Mouse (Mus musculus) heart, adult 2 months (tissue): ENCODE data around the gene Evi5. TPM values are rescaled to one million over a fixed set of nuclear protein-coding genes. Genes with fewer than 3 reads are reported as not detected.

Experiments
- DNase-seq, 2 experiments: peaks; one replicate each; pipeline ENCODE4 v3.0.0; 2021
- H3K27ac ChIP-seq: fragments of 200-600 bp; 2 replicates; pipeline ENCODE4 v1.8.1; 2022
- H3K27me3 ChIP-seq: fragments of 200-500 bp; 2 replicates; pipeline ENCODE4 v1.6.1; 2012; ENCODE audit warnings: mild to moderate bottlenecking, low read length, inconsistent platforms, mixed read lengths; ENCODE audit not compliant: control insufficient read depth, insufficient read depth
- H3K36me3 ChIP-seq: fragments of 200-500 bp; 2 replicates; pipeline ENCODE4 v1.6.1; 2012; ENCODE audit warnings: low read length, inconsistent platforms; ENCODE audit not compliant: control insufficient read depth, insufficient read depth
- H3K4me1 ChIP-seq: fragments of 200-500 bp; 2 replicates; pipeline ENCODE4 v1.6.1; 2011; ENCODE audit warnings: low read length; ENCODE audit not compliant: control insufficient read depth, insufficient read depth
- H3K4me3 ChIP-seq: fragments of 200-600 bp; 2 replicates; pipeline ENCODE4 v1.8.1; 2022
- H3K79me2 ChIP-seq: fragments of 200-500 bp; replicated peaks from 2 replicates; pipeline ENCODE4 v1.6.1; 2012; ENCODE audit warnings: mild to moderate bottlenecking, inconsistent platforms, low read length, moderate library complexity, mixed read lengths; ENCODE audit not compliant: control insufficient read depth, insufficient read depth
- H3K9ac ChIP-seq: fragments of 200-500 bp; 2 replicates; pipeline ENCODE4 v1.6.1; 2012; ENCODE audit warnings: low read depth, mild to moderate bottlenecking, control low read depth, inconsistent platforms, low read length, mixed read lengths
- CTCF ChIP-seq: fragments of 200-600 bp; IDR thresholded peaks from 2 replicates; pipeline ENCODE4 v1.8.1; 2022; ENCODE audit warnings: antibody characterized with exemption, mild to moderate bottlenecking, moderate library complexity
- EP300 ChIP-seq: fragments of 200-500 bp; IDR thresholded peaks from 2 replicates; pipeline ENCODE4 v1.6.1; 2011; ENCODE audit warnings: low read depth, low read length, control low read depth; ENCODE audit not compliant: insufficient read depth
- POLR2A ChIP-seq: fragments of 200-500 bp; IDR thresholded peaks from 2 replicates; pipeline ENCODE4 v1.6.1; 2011; ENCODE audit warnings: mild to moderate bottlenecking, low read depth, low read length, control low read depth; ENCODE audit not compliant: insufficient read depth
- WGBS: fragments of 180-500 bp; shearing (Covaris S2); methylation state at CpG from one replicate; pipeline ENCODE4 v1.1.7; 2018; 5-methylcytosine and 5-hydroxymethylcytosine counted together
- intact Hi-C: fragments of 180-260 bp; cut with DNase I; formaldehyde crosslinking; loops from one replicate; pipeline ENCODE4 v1.15.1; 2025
- polyA plus RNA-seq: library from polyadenylated mRNA; depleted of rRNA; stranded (reverse); fragments of >200 nt; gene quantifications from 2 replicates; pipeline ENCODE4 v1.2.3, GENCODE M21; 2012
- total RNA-seq, 2 experiments: library from RNA; stranded (reverse); gene quantifications; 2 replicates each; pipeline ENCODE4 v1.2.3; 2021

The Evi5 gene
- total and polyA plus RNA-seq, 3 experiments, result 7.4 to 21.7 (median 20.5) TPM

GRCm38 (mm10) chr5:107722661-107723532, 152.0 kb downstream of the Evi5 start:
- H3K27ac ChIP-seq, result no peak overlapping the region
- no peak for TF ChIP-seq CTCF
- no peak for TF ChIP-seq EP300
- no peak for TF ChIP-seq POLR2A
- no peaks in the 10 kb centered on the region for H3K36me3 ChIP-seq
- H3K4me1 ChIP-seq, result peaks cover 5% of the 10 kb centered on the region
- DNase-seq, result peak; percentile 26 to 44
- H3K9ac ChIP-seq, result no peak overlapping the region
- peak overlapping the region; percentile 13; the same call in 1 of the 2 replicates for H3K4me3 ChIP-seq
- intact Hi-C loops, result loop anchor here (10.0 kb wide), 1 partner anchor 1258 kb away; no protein-coding TSS in a partner anchor
- WGBS, result 4% methylated on average over 34 of the region's 34 CpGs
- H3K27me3 ChIP-seq, result peaks cover 53% of the 10 kb centered on the region
- H3K79me2 ChIP-seq, result no peaks in the 10 kb centered on the region

- peaks cover 5% of the 10 kb centered on the region for H3K4me1 ChIP-seq
- 6% methylated on average over 33 of the region's 33 CpGs for WGBS
- H3K27ac ChIP-seq, result no peak overlapping the region
- no peaks in the 10 kb centered on the region for H3K79me2 ChIP-seq
- no peak overlapping the region for H3K4me3 ChIP-seq
- peaks cover 50% of the 10 kb centered on the region for H3K27me3 ChIP-seq
- no peaks in the 10 kb centered on the region for H3K36me3 ChIP-seq
- DNase-seq, result no peak
- H3K9ac ChIP-seq, result no peak overlapping the region
- no peak for TF ChIP-seq POLR2A
- TF ChIP-seq CTCF, result no peak
- TF ChIP-seq EP300, result no peak
- intact Hi-C loops, result loop anchor here (10.0 kb wide), 1 partner anchor 1257 kb away; no protein-coding TSS in a partner anchor
These were observed 153.3 kb downstream of the Evi5 start for GRCm38 (mm10) chr5:107721638-107722011.

- Histone ChIP-seq H3K27ac (no peak overlapping the region), H3K79me2 (no peaks in the 10 kb centered on the region), H3K4me3 (no peak overlapping the region), H3K4me1 (peaks cover 5% of the 10 kb centered on the region), H3K9ac (no peak overlapping the region), H3K36me3 (no peaks in the 10 kb centered on the region), H3K27me3 (peaks cover 45% of the 10 kb centered on the region)
- 6% methylated on average over 58 of the region's 58 CpGs for WGBS
- DNase-seq, result no peak
- no peak for TF ChIP-seq CTCF
- TF ChIP-seq EP300, result no peak
- TF ChIP-seq POLR2A, result no peak
- intact Hi-C loops, result loop anchor here (10.0 kb wide), 1 partner anchor 1256 kb away; no protein-coding TSS in a partner anchor
These were observed 153.8 kb downstream of the Evi5 start for GRCm38 (mm10) chr5:107720991-107721637.

- Histone ChIP-seq H3K36me3 (no peaks in the 10 kb centered on the region), H3K4me3 (no peak overlapping the region), H3K27me3 (peaks cover 41% of the 10 kb centered on the region), H3K9ac (no peak overlapping the region), H3K79me2 (no peaks in the 10 kb centered on the region), H3K4me1 (peaks cover 5% of the 10 kb centered on the region), H3K27ac (no peak overlapping the region)
- no peak for DNase-seq
- 17% methylated on average over 5 of the region's 5 CpGs for WGBS
- intact Hi-C loops, result loop anchor here (10.0 kb wide), 1 partner anchor 1256 kb away; no protein-coding TSS in a partner anchor
- TF ChIP-seq CTCF (no peak), EP300 (no peak), POLR2A (no peak)
These were observed 154.4 kb downstream of the Evi5 start for GRCm38 (mm10) chr5:107720511-107720910.

- H3K27me3 ChIP-seq, result peaks cover 37% of the 10 kb centered on the region
- WGBS, result 33% methylated on average over 1 of the region's 1 CpGs
- H3K79me2 ChIP-seq, result no peaks in the 10 kb centered on the region
- TF ChIP-seq POLR2A, result no peak
- no peak for TF ChIP-seq CTCF
- no peak for TF ChIP-seq EP300
- no peak overlapping the region for H3K27ac ChIP-seq
- no peaks in the 10 kb centered on the region for H3K36me3 ChIP-seq
- DNase-seq, result no peak
- H3K9ac ChIP-seq, result no peak overlapping the region
- no peak overlapping the region for H3K4me3 ChIP-seq
- H3K4me1 ChIP-seq, result peaks cover 4% of the 10 kb centered on the region
- intact Hi-C loops, result loop anchor here (10.0 kb wide), 1 partner anchor 1255 kb away; no protein-coding TSS in a partner anchor
These were observed 155.1 kb downstream of the Evi5 start for GRCm38 (mm10) chr5:107719786-107720185.

- Histone ChIP-seq H3K27ac (no peak overlapping the region), H3K4me3 (no peak overlapping the region), H3K4me1 (peaks cover 4% of the 10 kb centered on the region), H3K79me2 (no peaks in the 10 kb centered on the region), H3K27me3 (peaks cover 33% of the 10 kb centered on the region), H3K9ac (no peak overlapping the region), H3K36me3 (no peaks in the 10 kb centered on the region)
- intact Hi-C loops, result no loop called here
- no peak for DNase-seq
- WGBS, result 47% methylated on average over 3 of the region's 3 CpGs
- TF ChIP-seq CTCF (no peak), POLR2A (no peak), EP300 (no peak)
These were observed 155.7 kb downstream of the Evi5 start for GRCm38 (mm10) chr5:107719209-107719608.
